Mouse (Mus musculus) embryo, embryonic 10.5 days (tissue): ENCODE measurements around the gene Npr1.
A peak's percentile ranks its signal among the peaks of the same experiment; 100 is the strongest.

Experiments used
- DNase-seq: peaks from one replicate; pipeline ENCODE4 v3.0.0-alpha.2; 2015; ENCODE audit warnings: low spot score

Npr1 gene

DNA sequence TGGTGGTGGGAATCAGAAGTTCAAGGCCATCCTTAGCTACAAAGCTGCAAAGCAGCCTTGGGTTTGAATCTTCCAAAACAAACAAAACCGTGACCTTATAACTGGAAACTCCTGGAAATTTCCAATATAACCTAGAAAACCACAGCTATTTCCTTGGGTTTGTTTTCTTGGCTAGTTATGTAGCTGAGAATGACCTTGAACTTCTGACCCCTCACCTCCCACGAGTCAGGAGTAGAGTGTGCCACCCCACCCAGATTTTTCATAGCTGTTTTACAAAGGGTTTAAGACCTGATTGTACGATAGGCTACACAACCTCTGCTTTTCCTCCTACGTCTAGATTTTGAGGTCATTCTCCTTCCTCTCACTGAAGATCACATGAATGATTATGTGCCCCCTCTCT lies 28.5 kb downstream of the Npr1 start:
- DNase-seq: no peak

DNA sequence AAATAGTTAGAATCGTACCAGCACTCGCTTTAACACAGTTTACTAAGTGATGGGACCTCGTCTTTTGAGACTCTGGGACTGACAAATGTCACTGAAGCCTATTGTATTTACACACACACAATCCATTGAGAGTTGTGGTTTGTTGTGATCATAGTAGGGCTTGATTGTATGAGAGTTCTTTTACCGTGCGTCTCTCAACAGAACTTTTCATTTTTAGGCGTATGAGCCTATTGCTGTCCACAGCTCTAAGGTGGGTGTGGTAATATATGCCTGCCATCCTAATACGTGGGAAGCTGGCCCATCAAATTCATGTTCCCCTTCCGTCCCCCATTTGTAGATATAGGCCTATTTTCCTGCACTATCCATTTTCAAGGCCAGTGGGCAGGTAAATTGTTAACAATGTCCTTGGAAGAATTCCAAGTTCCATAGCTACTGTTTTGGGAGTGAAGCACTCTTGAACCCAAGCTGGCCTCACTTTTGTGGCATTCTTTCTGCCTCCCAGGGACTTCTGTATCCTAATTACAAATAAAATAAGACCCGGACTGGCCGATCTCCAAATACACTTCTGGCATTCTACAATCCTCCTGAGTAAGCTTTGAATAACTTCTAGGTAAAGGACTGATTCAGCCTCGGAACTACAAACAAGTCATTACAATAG lies 31.5 kb downstream of the Npr1 start:
- DNase-seq: no peak

- DNase-seq: peak; percentile 99
These were observed 32.2 kb downstream of the Npr1 start, which contains the start of gene Ints3 for GRCm38 (mm10) chr3:90433381-90434020. Gene Ints3, minus strand, starts transcription at chr3:90433622.

GRCm38 (mm10) chr3:90432811-90433219 lies 32.9 kb downstream of the Npr1 start:
- peak; percentile 56 for DNase-seq

- no peak for DNase-seq
These were observed 33.3 kb downstream of the Npr1 start for GRCm38 (mm10) chr3:90432348-90432747.

GRCm38 (mm10) chr3:90429576-90429975 lies 36.1 kb downstream of the Npr1 start:
- DNase-seq: no peak

DNA sequence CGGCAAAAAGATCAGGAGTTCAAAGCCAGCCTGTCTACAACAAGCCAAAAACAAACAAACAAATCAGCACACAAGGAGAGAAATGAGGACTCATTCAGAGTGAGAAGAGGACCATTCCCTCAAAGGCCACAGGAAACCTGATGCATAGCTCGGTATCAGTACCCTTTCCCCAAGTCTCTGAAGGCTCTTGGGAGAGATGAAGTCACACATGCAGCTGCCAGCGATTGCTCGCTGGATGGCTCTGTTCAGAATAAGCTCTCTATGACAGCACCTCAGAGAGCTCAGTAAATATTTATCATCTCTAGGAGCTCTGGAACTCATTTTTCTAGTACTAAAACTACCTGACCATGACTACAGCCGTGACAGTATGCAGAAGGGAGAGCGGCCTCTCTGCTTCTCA lies 37.5 kb downstream of the Npr1 start:
- DNase-seq: no peak

DNA sequence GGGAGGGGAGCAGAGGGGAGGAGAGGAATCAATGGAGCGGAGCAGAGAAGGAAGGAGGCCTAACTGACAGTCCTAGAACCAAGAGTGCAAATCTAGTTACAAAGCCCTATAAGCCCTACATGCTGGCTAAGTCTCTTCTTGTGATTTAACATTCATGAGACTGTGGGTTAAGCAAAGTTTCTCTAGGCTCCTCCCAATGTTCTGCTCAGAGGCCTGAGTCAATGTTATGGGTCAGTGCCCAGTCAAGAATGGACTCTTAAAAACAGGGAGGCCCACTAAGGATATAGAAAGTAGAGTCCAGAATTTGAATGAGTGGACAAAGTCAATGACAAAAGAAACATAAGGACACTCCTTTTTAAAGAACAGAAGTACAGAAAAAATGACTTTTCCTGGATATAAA lies 38.1 kb downstream of the Npr1 start:
- no peak for DNase-seq

- no peak for DNase-seq
These were observed 40.2 kb downstream of the Npr1 start for GRCm38 (mm10) chr3:90425499-90425898.

DNA sequence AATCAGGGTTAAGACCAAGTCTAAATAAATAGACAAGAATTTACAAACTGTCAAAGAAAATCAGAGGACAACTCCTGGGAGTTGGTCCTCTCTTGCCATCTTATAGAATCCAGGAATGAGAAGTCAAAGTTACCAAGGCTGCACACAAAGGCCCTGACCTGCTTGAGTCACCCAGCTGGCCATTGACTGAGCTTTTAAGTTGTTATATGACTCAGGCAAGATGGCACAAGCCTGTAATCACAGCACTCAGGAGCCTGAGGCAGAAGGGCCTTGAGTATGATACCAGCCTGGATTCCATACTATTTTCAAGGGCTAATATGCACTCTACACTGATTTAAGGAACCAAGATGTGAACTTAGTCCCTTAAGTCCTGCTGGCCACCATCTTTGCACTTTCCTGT lies 42.1 kb downstream of the Npr1 start:
- DNase-seq: no peak

DNA sequence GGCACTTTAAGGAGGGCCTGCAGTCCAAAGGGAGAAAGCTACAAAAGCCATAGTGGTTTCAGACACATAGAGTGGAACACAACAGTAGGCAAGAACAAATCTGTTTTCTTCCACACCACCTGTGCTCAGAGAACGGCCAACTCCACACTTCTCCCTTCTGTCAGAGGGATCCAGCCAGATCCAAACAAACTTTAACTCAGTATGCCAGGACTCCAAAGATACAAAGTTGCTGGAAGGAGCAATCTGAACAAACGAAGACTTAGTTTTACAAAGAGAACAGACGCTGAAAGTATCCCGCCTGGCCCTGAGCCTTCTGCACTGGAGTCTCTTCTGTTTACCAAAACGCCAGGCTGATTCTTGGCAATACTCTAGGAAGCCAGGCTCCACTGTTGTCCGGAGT lies 45.0 kb downstream of the Npr1 start:
- DNase-seq: no peak

DNA sequence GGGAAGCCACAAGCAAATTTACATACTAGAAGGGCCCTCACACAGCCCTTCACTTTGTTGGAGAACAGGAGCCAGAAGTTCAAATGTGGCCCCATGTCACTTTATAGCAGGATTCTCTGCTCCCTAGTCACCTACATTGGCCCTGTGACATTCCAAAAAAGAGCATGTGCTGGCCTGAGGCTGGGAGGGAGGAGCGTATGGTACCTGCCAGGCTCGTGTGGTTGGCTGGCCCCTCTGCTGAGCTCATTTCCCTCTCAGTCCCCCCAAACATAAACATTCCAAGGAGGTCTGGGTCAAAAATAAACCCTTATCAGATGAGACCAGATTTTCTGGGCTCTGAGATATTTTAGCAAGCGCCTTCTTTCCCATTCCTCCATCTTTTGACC lies 52.7 kb downstream of the Npr1 start:
- no peak for DNase-seq

GRCm38 (mm10) chr3:90412312-90413010 lies 53.2 kb downstream of the Npr1 start:
- DNase-seq: peak; percentile 79

DNA sequence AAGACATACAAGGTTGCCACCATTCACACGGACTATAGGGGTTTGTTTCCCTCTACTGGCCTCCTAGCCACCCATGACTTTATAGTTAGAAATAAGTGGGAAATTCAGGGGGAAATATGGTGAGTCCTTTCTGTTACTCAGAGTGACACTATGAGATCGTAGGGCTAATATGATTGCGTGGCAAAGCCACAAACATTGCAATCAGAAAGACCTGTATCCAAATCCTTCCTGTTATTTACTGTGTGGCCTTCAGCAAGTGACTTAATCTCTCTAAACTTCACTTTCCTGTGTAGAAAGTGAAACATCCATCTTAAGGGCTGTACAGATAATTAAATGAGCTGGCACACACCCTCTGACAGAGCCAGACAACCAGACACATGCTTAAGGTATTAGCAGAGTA lies 56.9 kb downstream of the Npr1 start:
- DNase-seq: no peak

GRCm38 (mm10) chr3:90406414-90406813 lies 59.3 kb downstream of the Npr1 start:
- DNase-seq: no peak

- DNase-seq: no peak
These were observed 61.1 kb downstream of the Npr1 start for GRCm38 (mm10) chr3:90404609-90405008.

DNA sequence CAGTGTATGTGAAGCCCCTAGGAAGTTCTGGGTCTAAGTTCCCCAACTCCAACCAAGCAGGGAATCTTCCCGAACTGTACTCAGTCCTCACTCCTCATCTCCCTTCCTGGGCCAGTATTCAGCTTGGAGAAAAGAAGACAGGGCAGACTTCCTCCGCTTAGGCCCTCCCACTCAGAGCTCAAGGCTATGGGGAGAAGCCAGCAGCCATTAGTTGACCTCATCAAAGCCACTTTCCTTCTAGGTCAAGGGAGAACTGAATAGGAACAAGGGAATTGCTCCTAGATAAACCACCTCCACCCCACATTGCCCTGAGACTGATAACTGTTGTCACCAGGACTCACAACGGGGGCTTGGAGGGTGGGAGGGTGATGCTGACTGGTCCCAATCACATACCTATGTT lies 61.5 kb downstream of the Npr1 start:
- DNase-seq: no peak

GRCm38 (mm10) chr3:90400993-90401392 lies 64.7 kb downstream of the Npr1 start:
- no peak for DNase-seq
